15 mouse cellular contexts compared by ENCODE assay signal in genomic region chr6:23306046-23306445, GRCm38 (mm10). TPM values are rescaled to one million over a fixed set of nuclear protein-coding genes. Genes with fewer than 3 reads are reported as not detected.
"Had no signal": no experiment of that assay in that cellular context is flagged by ENCODE, and none has a peak within 500 bp of the region (broad histone marks: within the 10 kb centered on the region; RNA-seq: fewer than 3 reads in every experiment).

No protein-coding gene starts in this region.

- H3K4me3 ChIP-seq: kidney, embryonic 15.5 days; limb, embryonic 13.5 days; midbrain, embryonic 12.5 days had no signal

- H3K9ac ChIP-seq: kidney, embryonic 15.5 days; limb, embryonic 13.5 days; liver, embryonic 14.5 days; midbrain, embryonic 12.5 days had no signal

- DNase-seq: kidney, adult 2 months; left cerebral cortex, postnatal 4 days; lung, adult 18-20 months; right cerebral cortex, postnatal 14 days; thymus, adult 2 months; thymus, postnatal 25 days had no signal

- H3K4me2 ChIP-seq: kidney, embryonic 15.5 days; limb, embryonic 13.5 days; midbrain, embryonic 12.5 days had no signal

- H3K36me3 ChIP-seq: kidney, embryonic 15.5 days; limb, embryonic 13.5 days; midbrain, embryonic 12.5 days had no signal

- H3K27ac ChIP-seq: kidney, embryonic 15.5 days; limb, embryonic 13.5 days; liver, embryonic 14.5 days; midbrain, embryonic 12.5 days; stomach, postnatal 0 days had no signal

- H3K9me3 ChIP-seq: kidney, embryonic 15.5 days; limb, embryonic 13.5 days; midbrain, embryonic 12.5 days had no signal

- H3K27me3 ChIP-seq: kidney, embryonic 15.5 days; limb, embryonic 13.5 days had no signal

- H3K4me1 ChIP-seq: kidney, embryonic 15.5 days had no signal

RNA-seq across cellular contexts. Expression of gene Fezf1, which starts 57.9 kb away (rescaled TPM):
- polyA plus RNA-seq: kidney, adult 2 months; kidney, embryonic 15.5 days; limb, embryonic 13.5 days; liver, adult 2 months; liver, embryonic 14.5 days; lung, embryonic 16.5 days; neural tube, embryonic 14.5 days; stomach, postnatal 0 days; urinary bladder, adult 2 months had no signal
